Comparison of ENCODE assay signal across 24 mouse cellular contexts in genomic region chr13:24491101-24491500, GRCm38 (mm10).
DNase-seq lines count a peak whose midpoint lies in the region.
"Had no signal": no experiment of that assay in that cellular context is flagged by ENCODE, and none has a peak within 500 bp of the region (broad histone marks: within the 10 kb centered on the region; RNA-seq: fewer than 3 reads in every experiment).

No protein-coding gene starts in this region.

- WGBS in heart, embryonic 10.5 days = 72% methylated on average over 3 of the region's 3 CpGs

- no peak for DNase-seq in heart, embryonic 10.5 days (ENCODE audit: low spot score)
- DNase-seq in heart, adult 8-10 months (ENCODE audit: low spot score) = no peak
- DNase-seq in NIH3T3 (ENCODE audit: low read depth) = peak; percentile 26
- DNase-seq in brain, adult 2 months (ENCODE audit: low read depth, low spot score) = peak; percentile 26
- DNase-seq in fibroblast of lung, adult 2 months (ENCODE audit: low read depth) = peak; percentile 18
- no peak for DNase-seq in thymus, postnatal 4 days
- DNase-seq in layer of hippocampus, postnatal 25 days (ENCODE audit: extremely low spot score in 1 of 2, low spot score in 1 of 2) = no peak
- DNase-seq: adrenal gland, adult 8-10 months; adrenal gland, postnatal 25 days; cerebellum, adult 18-20 months; cerebellum, adult 9-10 months; cerebellum, postnatal 14 days; gastrocnemius, postnatal 25 days; heart, adult 2 months; heart, postnatal 10 days; heart, postnatal 4 days; kidney, adult 18-20 months had no signal

- H3K4me1 ChIP-seq in heart, embryonic 10.5 days = peaks cover 9% of the 10 kb centered on the region; the same call in 1 of the 2 replicates
- H3K4me1 ChIP-seq: forebrain, embryonic 12.5 days; forebrain, embryonic 15.5 days had no signal

- H3K27ac ChIP-seq in heart, embryonic 10.5 days = peak overlapping the region; percentile 9; the same call in 1 of the 2 replicates
- H3K27ac ChIP-seq: forebrain, embryonic 12.5 days; forebrain, embryonic 15.5 days; heart, adult 2 months; heart, embryonic 15.5 days; hindbrain, embryonic 14.5 days; hindbrain, postnatal 0 days had no signal

- peaks cover 14% of the 10 kb centered on the region; the same call in 1 of the 2 replicates for H3K27me3 ChIP-seq in heart, embryonic 10.5 days (ENCODE audit: insufficient read depth, poor library complexity, severe bottlenecking)
- H3K27me3 ChIP-seq: embryonic facial prominence, embryonic 15.5 days; forebrain, embryonic 12.5 days; forebrain, embryonic 15.5 days; heart, embryonic 12.5 days; heart, embryonic 15.5 days had no signal

- H3K4me3 ChIP-seq in heart, embryonic 10.5 days = no peak overlapping the region
- H3K4me3 ChIP-seq: embryonic facial prominence, embryonic 15.5 days; forebrain, embryonic 12.5 days; forebrain, embryonic 15.5 days; heart, adult 2 months; heart, embryonic 12.5 days; heart, embryonic 15.5 days had no signal

- H3K36me3 ChIP-seq in heart, embryonic 10.5 days = no peaks in the 10 kb centered on the region
- H3K36me3 ChIP-seq: embryonic facial prominence, embryonic 15.5 days; forebrain, embryonic 12.5 days; forebrain, embryonic 15.5 days; heart, embryonic 12.5 days; heart, embryonic 15.5 days had no signal

- no peaks in the 10 kb centered on the region for H3K9me3 ChIP-seq in heart, embryonic 10.5 days
- H3K9me3 ChIP-seq: embryonic facial prominence, embryonic 15.5 days; forebrain, embryonic 12.5 days; forebrain, embryonic 15.5 days; heart, embryonic 12.5 days; heart, embryonic 15.5 days had no signal

Comparison
In these comparisons a context has a peak if more than half of its experiments do, and no peak if none do; other contexts are left out.
1. DNase-seq: peak in NIH3T3 (single experiment), brain, adult 2 months (single experiment) and fibroblast of lung, adult 2 months (single experiment); none in heart, embryonic 10.5 days (single experiment), heart, adult 8-10 months (single experiment), thymus, postnatal 4 days (single experiment) and layer of hippocampus, postnatal 25 days (0 of 2).